Mouse (Mus musculus) left cerebral cortex, postnatal 36 days (tissue): ENCODE measurements at regions not wholly inside any gene's neighbourhood (a gene's known extent, or its start where the extent isn't known, plus 50 kb on each side); places are given as distances from the start of the nearest gene placed in this dataset.
A peak's percentile ranks its signal among the peaks of the same experiment; 100 is the strongest.

Experiments
- DNase-seq, 2 experiments: peaks; one replicate each; pipeline ENCODE4 v3.0.0; 2021 to 2022; ENCODE audit warnings: low spot score in 2 of 2, mixed read lengths in 1 of 2
- intact Hi-C: fragments of 180-260 bp; cut with DNase I; formaldehyde crosslinking; loops from one replicate; pipeline ENCODE4 v1.15.1; 2025

DNA sequence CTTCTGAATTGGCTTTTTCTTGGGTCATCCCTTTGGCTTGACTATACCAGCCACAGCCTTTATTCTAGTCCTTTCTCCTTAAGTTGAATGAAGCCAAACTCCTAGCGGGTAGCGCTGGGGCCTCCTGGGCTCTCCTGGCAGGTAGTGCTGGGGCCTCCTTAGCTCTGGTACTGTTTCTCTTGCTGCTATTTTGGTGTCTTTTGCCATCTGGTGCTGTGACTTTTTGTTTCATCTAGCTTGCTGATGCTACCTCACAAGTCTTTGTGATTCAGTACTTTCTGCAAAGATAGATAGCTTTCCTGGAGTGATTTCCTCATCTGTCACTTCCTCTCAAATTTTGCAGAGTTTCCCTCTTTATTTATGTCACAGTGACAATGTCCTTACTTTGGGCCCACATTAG lies 90.1 kb downstream of the Tmem200c start:
- intact Hi-C loops = no loop called here
- peak; percentile 13 to 31 for DNase-seq

DNA sequence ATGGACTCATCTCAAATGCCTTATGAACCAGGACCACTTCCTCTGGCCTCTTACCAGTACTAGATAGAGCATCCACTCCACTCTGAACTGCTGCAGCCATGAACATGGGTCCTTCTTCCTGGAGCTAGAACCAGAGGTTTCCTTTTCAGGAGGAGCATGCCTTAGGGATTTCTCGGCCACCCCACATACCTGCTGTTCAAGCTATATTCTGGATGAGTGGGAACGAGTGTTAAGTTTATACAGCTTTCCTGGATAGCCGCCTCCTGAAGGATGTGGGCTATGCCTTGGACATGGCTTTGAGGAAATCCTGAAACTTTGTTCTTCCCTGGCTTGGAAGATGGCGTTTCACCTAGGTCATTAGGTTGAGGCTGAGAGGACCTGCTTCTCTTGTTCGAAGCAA lies 91.8 kb downstream of the Tmem200c start:
- intact Hi-C loops = no loop called here
- peak; percentile 24 to 36 for DNase-seq

- intact Hi-C loops = no loop called here
- no peak for DNase-seq
These were observed 96.8 kb downstream of the Tmem200c start for GRCm38 (mm10) chr17:68923271-68923670.

DNA sequence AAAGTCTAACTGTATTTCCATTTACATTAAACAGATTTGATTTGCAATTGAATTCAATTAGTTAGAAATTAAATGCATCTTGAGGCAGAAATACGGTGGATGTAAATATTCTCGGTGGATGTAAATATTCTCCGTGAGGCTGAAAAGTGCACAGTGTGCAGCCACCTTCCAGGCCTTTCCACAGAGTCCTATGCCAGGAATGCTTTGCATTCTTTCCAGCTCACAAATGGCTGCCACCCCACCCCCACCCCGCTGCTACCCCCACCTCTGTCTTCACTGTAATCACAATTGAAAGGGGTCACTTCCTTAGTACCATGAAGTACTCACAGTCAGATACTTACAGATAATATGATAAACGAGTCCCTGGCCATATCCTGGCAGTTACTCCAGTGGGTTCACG lies 101.0 kb downstream of the Tmem200c start:
- DNase-seq = no peak
- intact Hi-C loops = no loop called here

GRCm38 (mm10) chr17:68928691-68929090 lies 102.3 kb downstream of the Tmem200c start:
- intact Hi-C loops = no loop called here
- no peak for DNase-seq

DNA sequence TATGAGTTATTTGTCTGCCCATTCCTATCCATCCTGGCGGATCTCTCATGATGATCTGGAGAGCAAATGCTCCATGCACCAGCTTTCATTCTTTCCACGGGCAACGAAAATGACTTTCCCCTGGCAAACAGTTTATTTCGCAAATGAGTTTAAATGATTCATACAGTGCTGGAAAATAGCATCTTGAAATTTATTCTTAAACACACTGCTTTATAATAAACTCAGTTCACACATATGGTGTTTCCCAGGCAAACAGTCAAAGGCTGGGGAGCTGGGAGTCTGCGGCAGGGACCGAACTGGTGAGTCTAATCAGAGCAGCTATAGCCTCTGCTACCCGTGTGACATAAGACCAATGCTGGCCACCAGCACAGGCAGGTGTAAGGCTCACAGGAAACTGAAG lies 106.8 kb downstream of the Tmem200c start:
- intact Hi-C loops = no loop called here
- DNase-seq = no peak

DNA sequence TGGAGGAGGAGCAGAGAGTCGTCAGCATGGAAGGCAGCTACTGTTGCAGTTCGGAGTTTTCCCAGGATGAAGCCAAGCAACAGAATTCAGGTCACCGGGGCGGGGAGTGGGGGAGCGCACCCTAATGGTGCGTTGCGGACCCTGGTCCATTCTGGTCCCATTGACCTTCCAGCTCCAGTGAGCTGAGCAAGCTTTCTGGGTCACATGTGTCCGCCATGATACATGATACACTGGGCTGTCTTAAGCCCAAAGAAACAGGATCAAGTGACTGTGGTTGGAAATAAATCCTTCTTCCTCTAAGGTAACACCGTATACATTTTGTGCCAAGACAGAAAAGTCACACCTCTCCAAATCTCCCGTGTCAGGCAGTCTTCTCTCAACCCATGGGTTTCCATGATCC lies 107.6 kb downstream of the Tmem200c start:
- DNase-seq = no peak
- intact Hi-C loops = no loop called here

DNA sequence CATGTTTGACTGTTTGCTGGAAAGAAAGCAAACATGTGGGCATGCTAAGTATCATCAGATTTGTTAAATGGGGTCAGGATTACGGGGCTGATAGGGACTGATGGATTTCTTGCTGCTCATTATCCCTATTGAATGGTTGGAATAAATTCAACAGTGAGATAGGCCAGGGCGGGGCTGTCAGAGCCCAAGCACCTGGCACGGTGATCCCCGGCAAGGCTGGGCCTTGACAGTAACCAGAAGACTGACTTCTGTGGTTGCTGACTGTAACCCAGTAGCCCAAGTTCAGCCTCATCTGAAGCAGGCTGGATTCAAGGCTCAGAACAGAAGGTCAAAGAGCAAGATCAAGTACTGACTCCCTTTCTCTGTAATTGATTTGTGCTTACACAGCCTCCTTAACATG lies 109.6 kb downstream of the Tmem200c start:
- intact Hi-C loops = no loop called here

GRCm38 (mm10) chr17:68956275-68956674 lies 119.2 kb upstream of the Epb41l3 start:
- DNase-seq = no peak
- intact Hi-C loops = no loop called here

More for the DNA sequence above, 109.6 kb downstream of the Tmem200c start:
- DNase-seq = no peak

- intact Hi-C loops = no loop called here
- DNase-seq = no peak
These were observed 114.3 kb upstream of the Epb41l3 start for GRCm38 (mm10) chr17:68961160-68961559.

DNA sequence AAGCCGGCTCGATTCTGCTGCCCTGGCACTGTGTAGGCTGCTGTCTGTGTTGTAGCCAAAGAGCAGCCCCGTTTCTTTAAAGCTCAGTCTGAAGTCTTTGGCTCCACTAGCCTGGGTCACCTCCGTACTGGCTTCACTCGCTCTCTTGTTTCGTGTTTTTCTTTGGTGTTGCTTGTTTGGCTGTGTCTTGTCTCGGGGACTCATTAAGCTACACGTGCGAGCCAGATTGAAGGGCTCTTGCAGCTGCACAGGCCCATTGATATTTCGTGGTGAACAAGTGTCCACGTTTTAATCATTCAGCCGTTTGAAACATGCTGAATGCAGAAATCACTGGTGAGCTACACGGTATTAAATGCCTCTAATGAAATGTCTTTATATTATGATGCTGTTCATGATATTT lies 99.9 kb upstream of the Epb41l3 start:
- intact Hi-C loops = no loop called here
- DNase-seq = no peak

- no peak for DNase-seq
- intact Hi-C loops = no loop called here
These were observed 97.3 kb upstream of the Epb41l3 start for GRCm38 (mm10) chr17:68978151-68978550.

DNA sequence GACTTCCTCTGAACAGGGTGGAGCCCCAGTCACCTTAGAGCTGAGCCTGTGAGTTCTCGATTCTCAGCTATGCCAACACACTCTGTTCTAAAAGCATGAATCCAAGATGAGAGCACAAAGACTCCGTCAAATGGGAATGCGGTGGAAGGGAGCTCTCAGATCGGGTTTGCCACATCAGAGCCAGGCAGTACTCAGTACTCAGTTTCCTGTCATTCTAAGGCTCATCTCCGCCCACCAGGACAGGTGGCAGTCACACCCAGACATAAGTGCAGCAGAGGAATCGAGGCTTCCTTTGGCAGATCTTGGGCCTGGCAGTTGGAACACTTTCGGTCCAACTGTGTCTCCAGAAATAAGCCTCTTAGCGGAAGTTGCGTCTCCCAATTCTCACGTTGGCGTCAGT lies 94.4 kb upstream of the Epb41l3 start:
- peak in 1 of 2 experiments; percentile 9 for DNase-seq
- intact Hi-C loops = no loop called here

- DNase-seq = no peak
- intact Hi-C loops = no loop called here
These were observed 93.4 kb upstream of the Epb41l3 start for GRCm38 (mm10) chr17:68982094-68982493.

- intact Hi-C loops = no loop called here
- no peak for DNase-seq
These were observed 75.6 kb upstream of the Epb41l3 start for GRCm38 (mm10) chr17:68999913-69000312.

- intact Hi-C loops = no loop called here
- DNase-seq = no peak
These were observed 71.4 kb upstream of the Epb41l3 start for GRCm38 (mm10) chr17:69004051-69004450.

DNA sequence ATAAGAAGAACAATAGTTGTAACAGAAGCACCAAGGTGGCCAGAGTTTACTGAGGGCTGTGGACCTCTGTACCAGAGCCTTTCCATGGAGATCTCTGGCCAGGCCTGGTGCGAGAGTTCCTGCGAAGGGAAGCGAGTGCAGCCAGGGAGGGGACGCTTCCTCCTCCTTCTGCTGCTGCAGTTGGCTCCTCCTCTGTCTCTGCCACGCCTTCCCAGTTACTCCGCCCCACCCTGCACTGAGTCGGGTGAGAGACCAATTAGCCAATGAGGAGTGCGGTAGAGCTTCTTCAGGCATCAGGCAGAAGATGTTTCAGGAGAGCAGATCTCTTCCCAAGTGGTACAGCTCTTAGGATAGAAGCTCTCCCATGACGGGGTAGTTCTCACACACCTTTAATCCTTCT lies 69.2 kb upstream of the Epb41l3 start:
- intact Hi-C loops = no loop called here
- no peak for DNase-seq
